23 mouse cellular contexts compared by ENCODE assay signal in the genomic region with DNA sequence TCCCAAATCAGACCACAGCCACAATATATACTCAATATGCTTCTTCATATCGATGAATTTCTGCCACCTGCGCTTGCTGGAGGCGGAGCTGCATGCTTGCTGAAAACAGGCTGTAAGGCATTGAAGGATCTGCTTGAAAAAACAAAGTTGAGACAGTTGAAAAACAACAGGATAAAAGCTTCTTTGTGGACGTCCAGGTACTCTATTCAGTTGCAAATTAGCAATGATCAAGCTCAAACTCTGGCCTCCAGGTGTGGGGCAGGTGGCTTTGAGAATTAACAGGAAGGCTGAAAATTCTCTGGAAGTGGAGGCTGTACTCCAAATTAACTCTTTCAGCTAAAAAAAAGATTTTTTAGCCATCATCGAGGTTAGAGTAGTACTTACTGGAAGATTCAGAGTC. TPM values are rescaled to one million over a fixed set of nuclear protein-coding genes. Genes with fewer than 3 reads are reported as not detected.
DNase-seq lines count a peak whose midpoint lies in the region; ATAC-seq and TF ChIP-seq lines count a peak whose summit lies in the region.
"Had no signal": no experiment of that assay in that cellular context is flagged by ENCODE, and none has a peak within 500 bp of the region (broad histone marks: within the 10 kb centered on the region; RNA-seq: fewer than 3 reads in every experiment).

No protein-coding gene starts in this region.

- peak overlapping the region; percentile 73 for H3K27ac ChIP-seq in ES-Bruce4 (ENCODE audit: insufficient read depth, low read length)
- H3K27ac ChIP-seq in limb, embryonic 11.5 days (replicated peaks; ENCODE audit: low read depth, low read length), result no peak overlapping the region
- H3K27ac ChIP-seq: embryonic facial prominence, embryonic 10.5 days; embryonic facial prominence, embryonic 13.5 days; forebrain, embryonic 12.5 days; forebrain, embryonic 15.5 days; hindbrain, embryonic 10.5 days; hindbrain, embryonic 13.5 days had no signal

- 84% methylated on average over 5 of the region's 5 CpGs for WGBS in limb, embryonic 11.5 days

- H3K9me3 ChIP-seq in ES-Bruce4 (replicated peaks; ENCODE audit: control insufficient read depth, insufficient read depth, low read length, poor library complexity, severe bottlenecking), result peaks cover 28% of the 10 kb centered on the region
- no peaks in the 10 kb centered on the region for H3K9me3 ChIP-seq in limb, embryonic 11.5 days (ENCODE audit: control insufficient read depth, low read length)
- H3K9me3 ChIP-seq: embryonic facial prominence, embryonic 10.5 days; embryonic facial prominence, embryonic 13.5 days; forebrain, embryonic 12.5 days; forebrain, embryonic 15.5 days; hindbrain, embryonic 10.5 days; hindbrain, embryonic 13.5 days had no signal

- TF ChIP-seq EP300 in ES-Bruce4 (IDR thresholded peaks at IDR 0.05; ENCODE audit: insufficient read depth, low read depth, low read length), result 0 out of 2 replicates have a peak, but pooled peaks have one; percentile 30

- DNase-seq in ES-CJ7 (ENCODE audit: low read depth, low spot score) (peak; percentile 92), ZHBTc4 (ENCODE audit: low read depth, low spot score) (peak; percentile 82)
- DNase-seq in limb, embryonic 11.5 days (ENCODE audit: low spot score), result peak; percentile 9
- no peak for DNase-seq in gastrocnemius, postnatal 14 days
- no peak for DNase-seq in adrenal gland, postnatal 36 days
- DNase-seq: adrenal gland, postnatal 14 days; cerebellum, adult 2 months; cerebellum, adult 9-11 months; cerebellum, postnatal 25 days; embryo, embryonic 11 days; gastrocnemius, postnatal 36 days; kidney, adult 2 months had no signal

- no peak for TF ChIP-seq POLR2A in ES-Bruce4 (IDR thresholded peaks at IDR 0.05; ENCODE audit: insufficient read depth, low read length)

- TF ChIP-seq CTCF in ES-Bruce4 (IDR thresholded peaks at IDR 0.05; ENCODE audit: low read depth, low read length), result no peak

- no peak overlapping the region for H3K4me3 ChIP-seq in ES-Bruce4 (ENCODE audit: low read depth, low read length)
- H3K4me3 ChIP-seq in limb, embryonic 11.5 days (ENCODE audit: low read depth, low read length), result no peak overlapping the region
- H3K4me3 ChIP-seq: embryonic facial prominence, embryonic 10.5 days; embryonic facial prominence, embryonic 13.5 days; erythroblast, embryonic 14.5 days; forebrain, embryonic 12.5 days; forebrain, embryonic 15.5 days; hindbrain, embryonic 10.5 days; hindbrain, embryonic 13.5 days had no signal

- no peak overlapping the region for H3K4me2 ChIP-seq in limb, embryonic 11.5 days (ENCODE audit: low read depth, severe bottlenecking)
- H3K4me2 ChIP-seq: embryonic facial prominence, embryonic 13.5 days; forebrain, embryonic 12.5 days; forebrain, embryonic 15.5 days; heart, embryonic 11.5 days; hindbrain, embryonic 13.5 days had no signal

- ATAC-seq in limb, embryonic 11.5 days (ENCODE audit: insufficient number of reproducible peaks, low FRiP score, low TSS enrichment, low read depth), result no peak
- ATAC-seq: forebrain, embryonic 15.5 days; hindbrain, embryonic 16.5 days; intestine, postnatal 0 days had no signal

- no peaks in the 10 kb centered on the region for H3K4me1 ChIP-seq in ES-Bruce4 (ENCODE audit: control insufficient read depth, insufficient read depth, low read length)
- no peaks in the 10 kb centered on the region for H3K4me1 ChIP-seq in limb, embryonic 11.5 days (ENCODE audit: control insufficient read depth, insufficient read depth, low read length)
- H3K4me1 ChIP-seq: embryonic facial prominence, embryonic 13.5 days; forebrain, embryonic 12.5 days; forebrain, embryonic 15.5 days; hindbrain, embryonic 10.5 days; hindbrain, embryonic 13.5 days had no signal

- no peaks in the 10 kb centered on the region for H3K27me3 ChIP-seq in ES-Bruce4 (ENCODE audit: control insufficient read depth, insufficient read depth, low read length, poor library complexity, severe bottlenecking)
- no peaks in the 10 kb centered on the region for H3K27me3 ChIP-seq in limb, embryonic 11.5 days (ENCODE audit: control insufficient read depth, insufficient read depth, low read length)
- H3K27me3 ChIP-seq: embryonic facial prominence, embryonic 13.5 days; forebrain, embryonic 12.5 days; forebrain, embryonic 15.5 days; hindbrain, embryonic 13.5 days had no signal

- intact Hi-C loops in gastrocnemius, postnatal 14 days (cut with DNase I; ENCODE audit: low total_unique reads), result no loop called here

- H3K9ac ChIP-seq in ES-Bruce4 (ENCODE audit: low read depth, poor library complexity, severe bottlenecking), result no peak overlapping the region
- no peak overlapping the region for H3K9ac ChIP-seq in limb, embryonic 11.5 days (ENCODE audit: low read length)
- H3K9ac ChIP-seq: embryonic facial prominence, embryonic 13.5 days; forebrain, embryonic 12.5 days; forebrain, embryonic 15.5 days; hindbrain, embryonic 13.5 days had no signal

- no peaks in the 10 kb centered on the region for H3K36me3 ChIP-seq in ES-Bruce4 (ENCODE audit: control insufficient read depth, insufficient read depth, low read length, poor library complexity, severe bottlenecking)
- no peaks in the 10 kb centered on the region for H3K36me3 ChIP-seq in limb, embryonic 11.5 days (ENCODE audit: control insufficient read depth, insufficient read depth, low read length)
- H3K36me3 ChIP-seq: forebrain, embryonic 12.5 days; forebrain, embryonic 15.5 days had no signal

RNA-seq across cellular contexts. Expression of gene Casp8, which starts 32.6 kb away (rescaled TPM):
- 4.0 and 4.5 TPM in 2 replicates for polyA plus RNA-seq in ES-Bruce4 (2011; ENCODE audit: insufficient read depth, insufficient read length, low read depth, missing spikeins)
- polyA plus RNA-seq in limb, embryonic 11.5 days (2014; fragmentation: Nextera tagmentation; extraction: Ambion mirVana), result 18.8 and 18.9 TPM in 2 replicates
- 1 to 10 TPM; 6.6 to 8.0 TPM for total RNA-seq in gastrocnemius, postnatal 14 days (2021)
- total RNA-seq in adrenal gland, postnatal 36 days (2021), result 10 to 100 TPM; 20.3 to 22.3 TPM

RNA-seq across cellular contexts. Expression of gene Cflar, which starts 51.3 kb away (rescaled TPM):
- 14.1 and 16.1 TPM in 2 replicates for polyA plus RNA-seq in ES-Bruce4 (2011; ENCODE audit: insufficient read depth, insufficient read length, low read depth, missing spikeins)
- 25.6 and 27.4 TPM in 2 replicates for polyA plus RNA-seq in limb, embryonic 11.5 days (2014; fragmentation: Nextera tagmentation; extraction: Ambion mirVana)
- total RNA-seq in gastrocnemius, postnatal 14 days (2021), result 10 to 100 TPM; 32.9 to 43.5 TPM
- total RNA-seq in adrenal gland, postnatal 36 days (2021), result 100 to 1,000 TPM; 110 to 114 TPM

Comparison
In these comparisons a context has a peak if more than half of its experiments do, and no peak if none do; other contexts are left out.
1. DNase-seq: peak in ES-CJ7 (single experiment), ZHBTc4 (single experiment) and limb, embryonic 11.5 days (single experiment); none in gastrocnemius, postnatal 14 days (single experiment) and adrenal gland, postnatal 36 days (0 of 2).